Mouse (Mus musculus) testis, adult 2 months (tissue): ENCODE measurements around the gene Dusp9. TPM values are rescaled to one million over a fixed set of nuclear protein-coding genes. Genes with fewer than 3 reads are reported as not detected.

ENCODE experiments used
- H3K27ac ChIP-seq: fragments of 200-500 bp; 2 replicates; pipeline ENCODE4 v1.5.1; 2012; ENCODE audit warnings: low read depth, low read length; ENCODE audit not compliant: control insufficient read depth, insufficient read depth
- H3K27me3 ChIP-seq: fragments of 200-500 bp; 2 replicates; pipeline ENCODE4 v1.6.1; 2012; ENCODE audit warnings: mild to moderate bottlenecking, low read length, moderate library complexity; ENCODE audit not compliant: control insufficient read depth, insufficient read depth
- H3K36me3 ChIP-seq: fragments of 200-500 bp; 2 replicates; pipeline ENCODE4 v1.6.1; 2012; ENCODE audit warnings: mild to moderate bottlenecking, low read length; ENCODE audit not compliant: control insufficient read depth, insufficient read depth
- H3K4me1 ChIP-seq: fragments of 200-500 bp; 2 replicates; pipeline ENCODE4 v1.6.1; 2012; ENCODE audit warnings: low read length; ENCODE audit not compliant: control insufficient read depth, insufficient read depth
- H3K4me3 ChIP-seq: fragments of 200-500 bp; 2 replicates; pipeline ENCODE4 v1.5.1; 2012; ENCODE audit warnings: low read depth, mild to moderate bottlenecking, low read length, moderate library complexity, mixed read lengths; ENCODE audit not compliant: control insufficient read depth
- CTCF ChIP-seq: fragments of 200-500 bp; IDR thresholded peaks from 2 replicates; pipeline ENCODE4 v1.5.1; 2012; ENCODE audit warnings: low read depth, mild to moderate bottlenecking, inconsistent platforms, low read length, moderate library complexity; ENCODE audit not compliant: control insufficient read depth, insufficient read depth, insufficient replicate concordance
- POLR2A ChIP-seq: fragments of 200-500 bp; IDR thresholded peaks from 2 replicates; pipeline ENCODE4 v1.6.1; 2012; ENCODE audit warnings: low read depth, mild to moderate bottlenecking, inconsistent platforms, low read length, moderate library complexity; ENCODE audit not compliant: control insufficient read depth
- polyA plus RNA-seq: library from polyadenylated mRNA; depleted of rRNA; stranded (reverse); fragments of >200 nt; gene quantifications from 2 replicates; pipeline ENCODE4 v1.2.3, GENCODE M21; 2012; rRNA removed

Gene Dusp9
- polyA plus RNA-seq, 1 experiment, result 2.0 TPM

GRCm38 (mm10) chrX:73676668-73677067 is 37.4 kb downstream of the Dusp9 start:
- Histone ChIP-seq H3K4me1 (peaks cover 10% of the 10 kb centered on the region), H3K27me3 (no peaks in the 10 kb centered on the region), H3K27ac (no peak overlapping the region), H3K4me3 (no peak overlapping the region), H3K36me3 (no peaks in the 10 kb centered on the region)
- TF ChIP-seq CTCF (no peak), POLR2A (no peak)

DNA sequence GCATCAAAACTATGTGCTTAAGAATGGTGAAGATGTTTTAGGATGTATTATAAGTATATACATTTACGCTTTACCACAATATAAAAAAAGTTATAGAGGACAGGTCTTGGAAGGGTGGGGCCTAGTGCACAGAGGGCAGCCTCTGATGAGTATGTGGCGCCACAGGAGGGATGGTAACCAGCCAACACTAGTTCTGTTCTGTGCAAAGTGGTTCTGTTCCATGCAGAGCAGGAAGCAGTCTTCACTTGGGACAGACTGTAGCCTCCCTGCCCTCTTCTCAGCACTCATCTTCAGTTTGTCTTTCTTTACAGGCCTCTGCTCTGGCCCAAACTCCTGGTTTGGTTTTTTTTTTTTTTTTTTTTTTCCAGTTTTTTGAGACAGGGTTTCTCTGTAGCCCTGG is 44.9 kb downstream of the Dusp9 start:
- no peak overlapping the region for H3K4me3 ChIP-seq
- TF ChIP-seq CTCF (no peak), POLR2A (no peak)
- no peaks in the 10 kb centered on the region for H3K27me3 ChIP-seq
- H3K36me3 ChIP-seq, result no peaks in the 10 kb centered on the region
- no peak overlapping the region for H3K27ac ChIP-seq
- H3K4me1 ChIP-seq, result peaks cover 3% of the 10 kb centered on the region; the same call in 1 of the 2 replicates

DNA sequence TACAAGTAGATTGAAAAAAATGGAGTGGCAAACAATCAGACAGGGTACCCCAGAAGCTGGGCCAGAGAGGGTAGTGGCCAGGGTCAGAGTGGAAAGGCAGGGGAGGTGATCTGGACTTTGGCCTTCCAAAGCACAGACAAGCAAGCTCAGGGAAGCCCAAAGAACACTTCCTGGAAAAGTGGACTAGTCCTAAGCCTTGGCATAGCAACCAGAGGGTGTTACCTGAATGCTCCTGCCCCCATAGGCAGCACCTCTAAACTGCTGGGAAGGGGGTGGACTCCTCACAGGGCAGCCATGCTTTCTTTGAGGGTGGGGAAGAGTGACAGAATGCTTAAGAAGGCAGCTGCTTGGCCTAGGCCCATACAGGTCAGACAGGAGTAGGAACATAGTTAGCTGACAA is 45.8 kb downstream of the Dusp9 start:
- no peaks in the 10 kb centered on the region for H3K36me3 ChIP-seq

GRCm38 (mm10) chrX:73685629-73686028 is 46.4 kb downstream of the Dusp9 start:
- Histone ChIP-seq H3K27me3 (no peaks in the 10 kb centered on the region), H3K4me1 (peaks cover 3% of the 10 kb centered on the region; the same call in 1 of the 2 replicates), H3K27ac (no peak overlapping the region), H3K36me3 (no peaks in the 10 kb centered on the region), H3K4me3 (no peak overlapping the region)
- TF ChIP-seq CTCF, result no peak
- TF ChIP-seq POLR2A, result no peak

More for the DNA sequence above, 45.8 kb downstream of the Dusp9 start:
- H3K4me3 ChIP-seq, result no peak overlapping the region
- TF ChIP-seq POLR2A, result no peak
- no peak for TF ChIP-seq CTCF
- no peaks in the 10 kb centered on the region for H3K27me3 ChIP-seq
- H3K4me1 ChIP-seq, result peaks cover 3% of the 10 kb centered on the region; the same call in 1 of the 2 replicates
- H3K27ac ChIP-seq, result no peak overlapping the region

DNA sequence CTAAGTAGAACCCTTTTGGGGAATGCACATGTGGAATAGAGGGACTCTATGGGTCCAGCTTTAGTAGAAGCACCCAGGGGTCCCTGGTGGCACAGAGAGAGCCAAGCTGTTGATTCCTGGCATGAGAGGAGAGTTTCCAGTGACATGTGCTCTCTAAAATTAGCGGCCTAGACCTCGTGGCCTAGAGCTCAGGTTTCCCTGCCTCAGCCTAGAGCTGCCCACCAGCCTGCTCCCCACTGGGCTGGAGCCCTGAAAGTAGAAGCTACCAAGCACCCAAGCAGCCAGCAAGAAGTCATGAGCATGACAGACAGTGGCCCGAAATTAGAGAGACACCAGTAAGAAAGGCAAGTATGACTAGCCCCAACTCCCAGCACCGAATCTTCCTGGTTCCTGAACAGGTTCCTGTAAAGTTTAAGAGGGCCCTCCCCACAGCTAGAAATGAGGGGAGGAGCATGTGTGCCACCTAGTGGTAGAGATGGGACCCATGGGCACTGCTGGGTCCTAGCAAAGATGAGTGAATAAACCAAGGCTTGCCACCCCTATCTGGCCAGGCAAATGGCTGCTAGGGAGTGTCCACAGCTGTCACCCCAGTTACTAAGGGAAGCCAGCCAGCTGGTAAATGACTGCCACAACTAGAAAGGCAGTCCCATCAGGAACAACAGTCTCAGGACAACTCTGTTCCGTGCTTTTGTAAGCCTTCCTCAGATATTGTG is 51.9 kb downstream of the Dusp9 start:
- Histone ChIP-seq H3K4me1 (no peaks in the 10 kb centered on the region), H3K4me3 (no peak overlapping the region), H3K27me3 (no peaks in the 10 kb centered on the region), H3K27ac (no peak overlapping the region), H3K36me3 (no peaks in the 10 kb centered on the region)
- no peak for TF ChIP-seq POLR2A
- TF ChIP-seq CTCF, result no peak

Other genes starting within 250 kb of the Dusp9 start
- gene Gm18336, start 240.7 kb upstream of the Dusp9 start, polyA plus RNA-seq, result 0.93 and 1.6 TPM in 2 replicates
- 0.14 and 0.19 TPM in 2 replicates for gene Zfp92, start 228.3 kb upstream of the Dusp9 start, polyA plus RNA-seq
- gene Trex2, start 204.1 kb upstream of the Dusp9 start, polyA plus RNA-seq, result not detected in 2 replicates
- gene Haus7, start 180.4 kb upstream of the Dusp9 start, polyA plus RNA-seq, result 26.9 and 34.0 TPM in 2 replicates
- gene Bgn, start 155.8 kb upstream of the Dusp9 start, polyA plus RNA-seq, result 32.9 and 54.4 TPM in 2 replicates
- 1.7 and 3.1 TPM in 2 replicates for gene Atp2b3, start 136.3 kb upstream of the Dusp9 start, polyA plus RNA-seq
- gene Pnck, start 20.7 kb downstream of the Dusp9 start, polyA plus RNA-seq, result 4.0 and 4.3 TPM in 2 replicates
- 4.9 and 5.7 TPM in 2 replicates for gene Slc6a8, start 33.7 kb downstream of the Dusp9 start, polyA plus RNA-seq
- gene Bcap31, start 76.8 kb downstream of the Dusp9 start, polyA plus RNA-seq, result 10.8 and 12.2 TPM in 2 replicates
- 21.1 and 24.4 TPM in 2 replicates for gene Abcd1, start 77.2 kb downstream of the Dusp9 start, polyA plus RNA-seq
- gene Plxnb3, start 117.7 kb downstream of the Dusp9 start, polyA plus RNA-seq, result 0.06 and 0.07 TPM in 2 replicates
- gene Srpk3, start 135.0 kb downstream of the Dusp9 start, polyA plus RNA-seq, result 0.36 and 0.64 TPM in 2 replicates
- 37.8 and 43.9 TPM in 2 replicates for gene Idh3g, start 147.5 kb downstream of the Dusp9 start, polyA plus RNA-seq
- 49.0 and 53.3 TPM in 2 replicates for gene Ssr4, start 147.6 kb downstream of the Dusp9 start, polyA plus RNA-seq
- gene Pdzd4, start 185.6 kb downstream of the Dusp9 start, polyA plus RNA-seq, result 0.49 and 0.55 TPM in 2 replicates